Mouse (Mus musculus) hindbrain, postnatal 0 days (tissue): ENCODE data around the gene Lrch3. TPM values are rescaled to one million over a fixed set of nuclear protein-coding genes. Genes with fewer than 3 reads are reported as not detected.

ENCODE experiments used
- ATAC-seq: fragments of 200-750 bp; cut with Nextera tagmentation; 2 replicates; pipeline ENCODE4 v1.8.0; 2017; ENCODE audit warnings: mild to moderate bottlenecking, moderate TSS enrichment, moderate library complexity
- DNase-seq: peaks from one replicate; pipeline ENCODE4 v3.0.0-alpha.2; 2015; ENCODE audit warnings: low spot score
- H3K27ac ChIP-seq: fragments of 300-500 bp; sonication (generic); 2 replicates; pipeline ENCODE4 v1.5.1; 2014; ENCODE audit warnings: mild to moderate bottlenecking
- H3K27me3 ChIP-seq: fragments of 300-500 bp; sonication (generic); 2 replicates; pipeline ENCODE4 v1.6.1; 2014; ENCODE audit warnings: low read length, mixed read lengths; ENCODE audit not compliant: insufficient read depth
- H3K36me3 ChIP-seq: fragments of 300-500 bp; sonication (generic); 2 replicates; pipeline ENCODE4 v1.6.1; 2014; ENCODE audit warnings: low read length, mixed read lengths; ENCODE audit not compliant: insufficient read depth
- H3K4me1 ChIP-seq: fragments of 300-500 bp; sonication (generic); 2 replicates; pipeline ENCODE4 v1.6.1; 2014; ENCODE audit warnings: antibody characterized with exemption, low read length, mixed read lengths; ENCODE audit not compliant: insufficient read depth
- H3K4me2 ChIP-seq: fragments of 300-500 bp; sonication (generic); 2 replicates; pipeline ENCODE4 v1.6.1; 2014; ENCODE audit warnings: low read depth, mild to moderate bottlenecking, low read length, moderate library complexity, mixed read lengths
- H3K4me3 ChIP-seq: fragments of 300-500 bp; sonication (generic); 2 replicates; pipeline ENCODE4 v1.5.1; 2014; ENCODE audit warnings: low read length
- H3K9ac ChIP-seq: fragments of 300-500 bp; sonication (generic); replicated peaks from 2 replicates; pipeline ENCODE4 v1.6.1; 2014; ENCODE audit warnings: mild to moderate bottlenecking, low read length, moderate library complexity, mixed read lengths
- H3K9me3 ChIP-seq: fragments of 300-500 bp; sonication (generic); 2 replicates; pipeline ENCODE4 v1.6.1; 2016; ENCODE audit warnings: low read length, mixed read lengths
- CTCF ChIP-seq: IDR thresholded peaks from 2 replicates; pipeline ENCODE4 v1.5.1; 2016; ENCODE audit warnings: antibody characterized with exemption, control low read depth, low read depth
- WGBS: fragments of 180-500 bp; shearing (Covaris S2); extraction: QIAGEN DNeasy Blood & Tissue Kit; methylation state at CpG from one replicate; pipeline ENCODE4 v1.1.7; 2014; 5-methylcytosine and 5-hydroxymethylcytosine counted together
- polyA plus RNA-seq: library from polyadenylated mRNA; unstranded; fragments of >200 nt; fragmentation: Nextera tagmentation; extraction: Ambion mirVana; gene quantifications from 2 replicates; pipeline ENCODE4 v1.2.1, GENCODE M21; 2015
- total RNA-seq: library from RNA; depleted of rRNA; stranded (reverse); fragments of >200 nt; gene quantifications from 2 replicates; pipeline ENCODE4 v1.2.3, GENCODE M21; 2014

Gene Lrch3
- total and polyA plus RNA-seq, 2 experiments from 2014 or later, result 26.7 to 44.3 TPM

DNA sequence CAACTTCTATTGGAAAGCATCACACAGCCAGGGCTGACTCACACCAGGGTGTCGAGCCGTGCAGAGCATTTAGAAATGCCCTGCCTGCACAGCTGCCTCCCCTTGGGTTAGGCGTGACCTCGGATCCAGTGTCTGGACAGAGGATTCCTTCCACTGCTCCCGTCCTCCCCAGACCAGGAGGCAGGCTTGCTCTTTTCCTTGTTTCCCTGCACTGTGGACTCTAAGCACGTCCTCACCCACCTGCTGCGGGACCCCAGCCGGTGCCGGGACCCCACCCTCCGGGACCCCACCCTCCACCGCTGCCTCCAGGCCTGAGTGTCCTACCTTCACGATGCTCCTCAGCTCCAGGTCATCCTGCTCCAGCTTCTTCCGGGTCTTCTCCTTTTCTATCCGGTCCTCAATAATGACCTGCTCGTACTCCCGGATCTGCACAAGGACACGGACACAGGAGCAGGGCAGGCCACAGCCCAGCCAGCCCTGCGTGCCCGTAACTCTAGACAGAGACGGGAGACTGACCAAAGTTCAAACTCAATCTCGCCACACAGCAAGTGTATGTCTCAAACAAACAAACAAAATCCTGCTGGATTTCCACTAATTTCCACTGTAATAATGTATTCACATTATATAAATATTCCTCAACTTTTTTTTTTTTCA lies 105.3 kb downstream of the Lrch3 start:
- Histone ChIP-seq H3K4me1 (no peaks in the 10 kb centered on the region), H3K9me3 (no peaks in the 10 kb centered on the region), H3K4me2 (no peak overlapping the region), H3K27ac (no peak overlapping the region), H3K27me3 (no peaks in the 10 kb centered on the region), H3K36me3 (peaks cover 1% of the 10 kb centered on the region; the same call in 1 of the 2 replicates), H3K4me3 (no peak overlapping the region), H3K9ac (no peak overlapping the region)
- TF ChIP-seq CTCF, result no peak
- 76% methylated on average over 21 of the region's 21 CpGs for WGBS
- DNase-seq (no peak), ATAC-seq (no peak)

DNA sequence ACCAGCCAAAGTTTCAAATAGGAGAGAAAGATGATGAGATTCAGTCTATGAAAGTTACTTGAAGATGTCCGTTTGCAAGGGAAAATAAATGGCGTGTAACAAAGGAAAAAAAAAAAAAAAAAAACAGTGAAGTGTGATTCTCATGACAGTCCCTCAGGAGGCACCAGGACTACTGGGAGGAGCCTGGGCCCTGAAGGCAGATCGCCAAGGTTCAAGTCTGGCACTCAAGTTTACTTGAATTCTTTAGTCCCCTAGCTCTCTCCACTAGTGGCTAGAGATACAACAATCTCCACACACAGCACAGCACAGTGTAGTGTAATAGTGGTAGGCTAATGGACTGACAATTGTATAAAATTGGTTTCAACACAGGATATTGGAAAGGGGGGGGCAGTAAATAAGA lies 107.5 kb downstream of the Lrch3 start:
- Histone ChIP-seq H3K4me3 (no peak overlapping the region), H3K27me3 (no peaks in the 10 kb centered on the region), H3K9me3 (no peaks in the 10 kb centered on the region), H3K9ac (no peak overlapping the region), H3K4me2 (no peak overlapping the region), H3K4me1 (no peaks in the 10 kb centered on the region), H3K36me3 (no peaks in the 10 kb centered on the region), H3K27ac (no peak overlapping the region)
- 76% methylated on average over 3 of the region's 3 CpGs for WGBS
- ATAC-seq (no peak), DNase-seq (no peak)
- TF ChIP-seq CTCF, result no peak

DNA sequence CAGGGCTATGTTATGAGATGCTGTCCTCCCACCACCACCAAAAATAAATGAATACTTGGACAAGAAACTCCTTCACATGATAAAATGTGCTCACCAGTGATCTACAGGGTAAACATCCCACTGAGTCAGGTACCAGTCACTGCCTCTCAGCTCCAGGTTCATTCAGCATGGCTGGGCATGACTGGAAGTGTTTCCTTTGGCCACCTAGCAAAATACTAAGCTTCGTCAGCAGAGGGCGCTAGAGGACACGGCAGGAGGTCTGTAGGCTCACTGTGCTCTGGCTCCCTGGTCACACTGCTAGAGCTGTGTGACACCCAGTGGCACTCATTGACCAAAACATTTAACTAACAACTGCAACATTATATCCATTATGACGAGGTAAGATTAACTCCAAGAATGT lies 109.8 kb downstream of the Lrch3 start:
- peak; percentile 69; the same call in 1 of the 2 replicates for ATAC-seq
- H3K4me1 ChIP-seq, result no peaks in the 10 kb centered on the region

DNA sequence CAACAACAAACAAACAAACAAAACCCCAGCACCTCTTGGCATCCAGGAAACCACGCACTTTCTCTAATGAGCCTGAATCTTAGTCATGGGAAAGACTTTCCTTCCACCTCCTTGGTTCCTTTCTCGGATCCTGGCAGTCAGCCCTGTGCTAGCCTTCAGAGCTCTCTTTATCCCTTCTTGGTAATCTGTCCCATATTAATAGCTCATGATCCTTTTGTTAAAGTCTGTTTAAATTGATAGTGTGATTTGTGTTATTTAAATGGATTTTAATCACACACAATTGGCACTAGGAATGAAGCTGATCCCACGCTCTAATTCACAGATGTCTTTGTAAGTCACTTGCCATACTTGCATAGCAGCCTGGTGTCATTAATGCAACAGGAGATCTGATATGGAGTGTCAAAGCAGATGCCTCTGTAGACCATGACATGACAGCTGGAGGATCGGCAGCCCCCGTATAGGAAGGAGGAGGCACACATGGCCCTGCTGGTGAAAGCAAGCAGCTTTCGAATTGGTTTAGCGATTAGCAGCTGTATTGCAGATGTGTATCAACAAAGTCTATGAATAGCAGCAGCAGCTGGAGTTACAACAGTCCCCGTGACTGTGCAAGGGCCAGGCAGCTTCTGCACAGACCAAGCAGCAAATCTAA lies 110.7 kb downstream of the Lrch3 start:
- no peak overlapping the region for H3K9ac ChIP-seq
- 59% methylated on average over 8 of the region's 8 CpGs for WGBS
- no peak for DNase-seq
- ATAC-seq, result no peak
- H3K27me3 ChIP-seq, result no peaks in the 10 kb centered on the region
- no peak overlapping the region for H3K27ac ChIP-seq
- no peaks in the 10 kb centered on the region for H3K9me3 ChIP-seq
- no peak for TF ChIP-seq CTCF
- no peaks in the 10 kb centered on the region for H3K36me3 ChIP-seq
- H3K4me2 ChIP-seq, result no peak overlapping the region
- no peak overlapping the region for H3K4me3 ChIP-seq
- H3K4me1 ChIP-seq, result no peaks in the 10 kb centered on the region

More for the DNA sequence above, 109.8 kb downstream of the Lrch3 start:
- Histone ChIP-seq H3K4me3 (no peak overlapping the region), H3K9me3 (no peaks in the 10 kb centered on the region), H3K36me3 (no peaks in the 10 kb centered on the region), H3K27me3 (no peaks in the 10 kb centered on the region), H3K9ac (no peak overlapping the region), H3K4me2 (no peak overlapping the region), H3K27ac (no peak overlapping the region)
- peak; percentile 76 for DNase-seq
- 7% methylated on average over 4 of the region's 4 CpGs for WGBS
- TF ChIP-seq CTCF, result peak; percentile 90

DNA sequence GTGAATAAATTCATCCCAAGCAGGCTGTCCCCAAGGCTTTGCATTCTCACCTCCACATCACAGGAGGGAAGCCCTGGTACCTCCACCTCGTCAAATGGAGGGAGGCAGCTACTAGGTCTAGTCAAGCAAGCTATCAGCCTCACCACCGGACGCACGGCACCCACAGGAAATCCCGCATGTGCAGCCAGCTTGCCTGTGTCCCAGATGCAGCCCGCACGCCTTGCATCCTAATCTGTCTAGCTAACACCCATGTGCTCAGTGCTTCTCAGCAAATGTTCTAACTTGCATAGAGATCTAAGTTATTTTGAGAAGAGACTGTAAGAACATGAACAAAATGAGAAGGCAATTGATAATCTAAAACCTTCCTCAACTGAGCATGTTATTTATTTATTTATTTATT lies 112.5 kb downstream of the Lrch3 start:
- Histone ChIP-seq H3K9ac (no peak overlapping the region), H3K27me3 (no peaks in the 10 kb centered on the region), H3K9me3 (no peaks in the 10 kb centered on the region), H3K4me1 (no peaks in the 10 kb centered on the region), H3K36me3 (no peaks in the 10 kb centered on the region), H3K27ac (no peak overlapping the region), H3K4me3 (no peak overlapping the region), H3K4me2 (no peak overlapping the region)
- DNase-seq (no peak), ATAC-seq (no peak)
- TF ChIP-seq CTCF, result no peak
- WGBS, result 89% methylated on average over 7 of the region's 7 CpGs

DNA sequence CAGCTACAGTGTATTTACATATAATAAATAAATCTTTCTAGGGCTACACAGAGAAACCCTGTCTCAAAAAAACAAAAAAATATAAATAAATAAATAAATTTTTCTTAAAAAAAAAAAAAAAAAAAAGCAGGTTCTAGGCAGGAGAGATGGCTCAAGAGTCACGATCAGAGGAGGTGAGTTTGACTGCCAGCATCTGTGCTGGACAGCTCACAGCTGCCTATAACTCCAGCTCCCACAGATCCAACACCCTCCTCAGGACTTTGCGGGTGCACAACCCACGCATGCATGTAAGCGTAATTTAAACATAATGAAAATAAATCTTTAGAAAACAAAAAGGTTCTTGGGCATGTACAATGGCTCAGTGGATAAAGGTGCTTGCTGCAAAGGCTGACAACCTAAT lies 122.1 kb downstream of the Lrch3 start:
- Histone ChIP-seq H3K4me2 (no peak overlapping the region), H3K4me1 (no peaks in the 10 kb centered on the region), H3K27me3 (no peaks in the 10 kb centered on the region), H3K9ac (no peak overlapping the region), H3K4me3 (no peak overlapping the region), H3K36me3 (no peaks in the 10 kb centered on the region), H3K27ac (no peak overlapping the region), H3K9me3 (no peaks in the 10 kb centered on the region)
- DNase-seq, result no peak
- no peak for TF ChIP-seq CTCF
- no peak for ATAC-seq
- 86% methylated on average over 4 of the region's 4 CpGs for WGBS

DNA sequence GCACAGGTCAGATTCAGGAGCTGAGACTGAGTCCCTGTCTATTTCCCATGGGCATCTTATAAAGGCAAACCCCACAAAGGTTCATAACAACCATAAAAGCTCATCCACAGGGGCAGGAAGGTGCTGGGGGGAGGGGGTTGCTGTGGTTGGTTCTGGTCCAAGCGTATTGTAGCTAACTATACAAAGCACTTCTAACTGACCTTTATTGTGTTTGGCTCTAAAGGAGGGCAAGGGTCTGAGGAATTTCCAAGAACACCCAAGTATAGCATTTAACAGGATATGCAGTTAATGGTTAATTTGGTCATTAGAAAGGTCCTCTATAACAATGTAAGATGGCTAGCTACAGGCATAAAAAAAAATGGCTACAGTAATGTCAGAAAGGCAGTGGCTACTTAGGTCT lies 128.8 kb downstream of the Lrch3 start:
- Histone ChIP-seq H3K27me3 (no peaks in the 10 kb centered on the region), H3K4me3 (no peak overlapping the region), H3K27ac (no peak overlapping the region), H3K4me2 (no peak overlapping the region), H3K9ac (no peak overlapping the region), H3K9me3 (no peaks in the 10 kb centered on the region), H3K4me1 (no peaks in the 10 kb centered on the region), H3K36me3 (no peaks in the 10 kb centered on the region)
- no peak for ATAC-seq
- no peak for DNase-seq
- no peak for TF ChIP-seq CTCF
- WGBS, result 80% methylated on average over 1 of the region's 1 CpGs
